Mouse (Mus musculus): ENCODE results near the gene Plp2.

- TF ChIP-seq CTCF (IDR thresholded peaks at IDR 0.05; ENCODE audit: low read depth) (no peak), EP300 (IDR thresholded peaks at IDR 0.05; ENCODE audit: low read depth) (no peak)
Observed at GRCm38 (mm10) chrX:7658785-7659589, 12.2 kb downstream of the Plp2 start.
